Mouse (Mus musculus): Measurements from ENCODE around the gene Zfp503.

Zfp503 gene

GRCm38 (mm10) chr14:21992321-21992885 is 3.0 kb upstream of the Zfp503 start:
- DNase-seq: no peak

GRCm38 (mm10) chr14:21991856-21992255 is 2.5 kb upstream of the Zfp503 start:
- DNase-seq: no peak

- no peak for DNase-seq
Observed at GRCm38 (mm10) chr14:21991251-21991780, 1.9 kb upstream of the Zfp503 start.

- no peak for DNase-seq
Observed at GRCm38 (mm10) chr14:21990321-21991021, 1.1 kb upstream of the Zfp503 start.

- no peak for DNase-seq
Observed at GRCm38 (mm10) chr14:21988577-21989290, 667 bp downstream of the Zfp503 start.

GRCm38 (mm10) chr14:21987660-21988576 is 1.5 kb downstream of the Zfp503 start:
- DNase-seq: peak; percentile 50

- DNase-seq: peak; percentile 38
Observed at GRCm38 (mm10) chr14:21986733-21987659, 2.4 kb downstream of the Zfp503 start.

GRCm38 (mm10) chr14:21985981-21986732 is 3.2 kb downstream of the Zfp503 start:
- peak; percentile 78 for DNase-seq

GRCm38 (mm10) chr14:21985426-21985931 is 3.9 kb downstream of the Zfp503 start:
- peak; percentile 23 for DNase-seq

GRCm38 (mm10) chr14:21984757-21985425 is 4.5 kb downstream of the Zfp503 start:
- no peak for DNase-seq

- no peak for DNase-seq
Observed at GRCm38 (mm10) chr14:21983950-21984730, 5.3 kb downstream of the Zfp503 start.

- DNase-seq: no peak
Observed at GRCm38 (mm10) chr14:21983311-21983949, 6.0 kb downstream of the Zfp503 start.

GRCm38 (mm10) chr14:21982592-21983310 is 6.7 kb downstream of the Zfp503 start:
- DNase-seq: no peak

- DNase-seq: no peak
Observed at GRCm38 (mm10) chr14:21982096-21982591, 7.3 kb downstream of the Zfp503 start.

- DNase-seq: peak; percentile 61
Observed at GRCm38 (mm10) chr14:21981462-21981861, 7.9 kb downstream of the Zfp503 start.

GRCm38 (mm10) chr14:21968978-21969377 is 20.4 kb downstream of the Zfp503 start:
- peak; percentile 74 for DNase-seq

- no peak for DNase-seq
Observed at GRCm38 (mm10) chr14:21967375-21968010, 21.9 kb downstream of the Zfp503 start.
